Mouse (Mus musculus): ENCODE measurements around the gene Rps13. TPM values are rescaled to one million over a fixed set of nuclear protein-coding genes. Genes with fewer than 3 reads are reported as not detected.
A peak's percentile ranks its signal among the peaks of the same experiment; 100 is the strongest.

Gene Rps13
- polyA plus RNA-seq, 1 experiment from 2014 or later: 953 TPM

GRCm38 (mm10) chr7:116282755-116283154, 51.2 kb downstream of the Rps13 start:
- H3K27ac ChIP-seq (ENCODE audit: low read depth): no peak overlapping the region
- H3K4me3 ChIP-seq (ENCODE audit: low read depth, low read length): no peak overlapping the region
- DNase-seq (peak; percentile 26), ATAC-seq (ENCODE audit: insufficient read depth) (no peak)
- H3K4me1 ChIP-seq (ENCODE audit: insufficient read depth): peaks cover 12% of the 10 kb centered on the region; the same call in 1 of the 2 replicates
- 33% methylated on average over 11 of the region's 11 CpGs for WGBS
- no peaks in the 10 kb centered on the region for H3K27me3 ChIP-seq (ENCODE audit: insufficient read depth, low read length)
- H3K9ac ChIP-seq: no peak overlapping the region
- 0 out of 2 replicates have a peak overlapping the region, but pooled peaks have one; percentile 10 for H3K4me2 ChIP-seq
- H3K9me3 ChIP-seq (ENCODE audit: low read depth, low read length): no peaks in the 10 kb centered on the region
- no peaks in the 10 kb centered on the region for H3K36me3 ChIP-seq (ENCODE audit: insufficient read depth)
- no peak for TF ChIP-seq CTCF (IDR thresholded peaks at IDR 0.05; ENCODE audit: low read depth)

Other genes starting within 250 kb of the Rps13 start
- 1.1 and 1.5 TPM in 2 replicates for gene Gm4353, start 249.6 kb downstream of the Rps13 start, polyA plus RNA-seq (2014; fragmentation: Nextera tagmentation; extraction: Ambion mirVana)
- gene Plekha7, start 25.8 kb downstream of the Rps13 start, polyA plus RNA-seq (2014; fragmentation: Nextera tagmentation; extraction: Ambion mirVana): 9.5 and 10.3 TPM in 2 replicates
- gene Pik3c2a, start 109.3 kb upstream of the Rps13 start, polyA plus RNA-seq (2014; fragmentation: Nextera tagmentation; extraction: Ambion mirVana): 33.4 and 35.6 TPM in 2 replicates
- 16.8 and 20.2 TPM in 2 replicates for gene Nucb2, start 170.2 kb upstream of the Rps13 start, polyA plus RNA-seq (2014; fragmentation: Nextera tagmentation; extraction: Ambion mirVana)

Measured in lung, embryonic 14.5 days (tissue).